Mouse (Mus musculus): ENCODE measurements at regions not wholly inside any gene's neighbourhood (a gene's known extent, or its start where the extent isn't known, plus 50 kb on each side); places are given as distances from the start of the nearest gene placed in this dataset.

GRCm38 (mm10) chr2:80902050-80902449 lies 285.0 kb downstream of the Nup35 start:
- TF ChIP-seq POLR2A (IDR thresholded peaks at IDR 0.05; ENCODE audit: extremely low read depth, insufficient read depth, low read length): no peak
- no peak for TF ChIP-seq CTCF (IDR thresholded peaks at IDR 0.05; ENCODE audit: extremely low read depth, insufficient read depth, low read length)
